Mouse (Mus musculus) midbrain, postnatal 0 days (tissue): ENCODE results near the gene Ube2d2b. TPM values are rescaled to one million over a fixed set of nuclear protein-coding genes. Genes with fewer than 3 reads are reported as not detected.

Source experiments
- ATAC-seq: fragments of 200-750 bp; cut with Nextera tagmentation; 2 replicates; pipeline ENCODE4 v1.8.0; 2017; ENCODE audit warnings: moderate number of reproducible peaks, mild to moderate bottlenecking, moderate TSS enrichment, moderate library complexity; ENCODE audit not compliant: low FRiP score
- DNase-seq: peaks from one replicate; pipeline ENCODE4 v3.0.0-alpha.2; 2015; ENCODE audit warnings: low spot score
- H3K27ac ChIP-seq: fragments of 300-500 bp; sonication (generic); 2 replicates; pipeline ENCODE4 v1.5.1; 2014; ENCODE audit warnings: low read depth, mild to moderate bottlenecking, low read length, mixed read lengths
- H3K27me3 ChIP-seq: fragments of 300-500 bp; sonication (generic); 2 replicates; pipeline ENCODE4 v1.6.1; 2014; ENCODE audit warnings: low read length, control low read depth, mixed read lengths; ENCODE audit not compliant: insufficient read depth
- H3K36me3 ChIP-seq: fragments of 300-500 bp; sonication (generic); 2 replicates; pipeline ENCODE4 v1.6.1; 2014; ENCODE audit warnings: low read length, control low read depth, mixed read lengths; ENCODE audit not compliant: insufficient read depth
- H3K4me1 ChIP-seq: fragments of 300-500 bp; sonication (generic); 2 replicates; pipeline ENCODE4 v1.6.1; 2014; ENCODE audit warnings: mild to moderate bottlenecking, control low read depth, antibody characterized with exemption, low read length, mixed read lengths; ENCODE audit not compliant: insufficient read depth
- H3K4me2 ChIP-seq: fragments of 300-500 bp; sonication (generic); 2 replicates; pipeline ENCODE4 v1.6.1; 2014; ENCODE audit warnings: low read depth, mild to moderate bottlenecking, low read length, mixed read lengths; ENCODE audit not compliant: poor library complexity, severe bottlenecking
- H3K4me3 ChIP-seq: fragments of 300-500 bp; sonication (generic); 2 replicates; pipeline ENCODE4 v1.5.1; 2014; ENCODE audit warnings: low read depth, mild to moderate bottlenecking, low read length, moderate library complexity
- H3K9ac ChIP-seq: fragments of 300-500 bp; sonication (generic); replicated peaks from 2 replicates; pipeline ENCODE4 v1.6.1; 2014; ENCODE audit warnings: mild to moderate bottlenecking, low read length, moderate library complexity, mixed read lengths; ENCODE audit not compliant: poor library complexity, severe bottlenecking
- H3K9me3 ChIP-seq: fragments of 300-500 bp; sonication (generic); 2 replicates; pipeline ENCODE4 v1.6.1; 2016; ENCODE audit warnings: low read length, control low read depth
- CTCF ChIP-seq: IDR thresholded peaks from 2 replicates; pipeline ENCODE4 v1.5.1; 2016; ENCODE audit warnings: antibody characterized with exemption, mild to moderate bottlenecking
- WGBS: fragments of 180-500 bp; shearing (Covaris S2); extraction: QIAGEN DNeasy Blood & Tissue Kit; methylation state at CpG from one replicate; pipeline ENCODE4 v1.1.7; 2014; 5-methylcytosine and 5-hydroxymethylcytosine counted together
- polyA plus RNA-seq: library from polyadenylated mRNA; unstranded; fragments of >200 nt; fragmentation: Nextera tagmentation; extraction: Ambion mirVana; gene quantifications from 2 replicates; pipeline ENCODE4 v1.2.1, GENCODE M21; 2015
- total RNA-seq: library from RNA; depleted of rRNA; stranded (reverse); fragments of >200 nt; gene quantifications from 2 replicates; pipeline ENCODE4 v1.2.3, GENCODE M21; 2014

Gene Ube2d2b
- total and polyA plus RNA-seq, 2 experiments from 2014 or later = 0.09 TPM; not detected in 1

DNA sequence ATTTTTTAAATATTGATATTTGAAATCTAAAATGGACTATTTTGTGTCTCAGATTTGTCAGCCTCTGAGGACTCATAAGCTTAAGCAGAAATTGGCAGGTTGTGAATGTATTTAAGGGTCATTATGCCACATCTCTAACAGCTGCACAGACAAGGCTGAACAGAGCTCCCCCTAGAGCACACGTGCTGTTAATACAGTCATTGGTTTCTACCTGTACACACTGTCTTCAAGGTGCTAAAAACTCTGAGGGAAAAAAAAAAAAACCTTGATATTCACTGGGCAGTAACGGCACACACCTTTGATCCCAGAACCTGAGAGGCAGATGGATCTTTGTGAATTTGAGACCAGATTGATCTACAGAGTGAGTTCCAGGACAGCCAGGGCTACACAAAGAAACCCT, 29.1 kb downstream of the Ube2d2b start:
- H3K4me2 ChIP-seq = no peak overlapping the region
- no peak overlapping the region for H3K9ac ChIP-seq
- no peaks in the 10 kb centered on the region for H3K9me3 ChIP-seq
- H3K36me3 ChIP-seq = no peaks in the 10 kb centered on the region
- no peaks in the 10 kb centered on the region for H3K27me3 ChIP-seq
- WGBS = 49% methylated on average over 2 of the region's 2 CpGs
- TF ChIP-seq CTCF = peak; percentile 48
- ATAC-seq = no peak
- H3K4me3 ChIP-seq = no peak overlapping the region
- DNase-seq = peak; percentile 14
- no peak overlapping the region for H3K27ac ChIP-seq
- no peaks in the 10 kb centered on the region for H3K4me1 ChIP-seq

DNA sequence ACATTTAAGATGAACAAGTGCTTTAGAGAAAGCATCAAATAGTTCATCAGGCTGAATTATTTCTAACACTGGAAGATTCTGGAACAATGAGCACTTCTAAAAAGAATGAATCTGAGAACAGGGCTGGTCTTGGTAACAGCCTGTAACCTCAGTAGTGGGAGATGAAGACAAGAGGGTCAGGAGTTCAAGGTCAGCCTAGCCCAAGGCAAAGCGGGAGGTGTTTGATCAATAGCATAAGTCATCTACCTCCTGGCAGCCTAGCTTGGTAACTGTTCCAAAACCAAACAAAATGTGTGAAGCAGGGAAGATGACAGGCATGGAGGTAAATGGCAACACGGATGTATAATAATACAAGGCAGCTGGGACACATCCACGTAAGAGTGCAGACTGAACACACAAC, 34.1 kb downstream of the Ube2d2b start:
- ATAC-seq = no peak
- no peak overlapping the region for H3K9ac ChIP-seq

DNA sequence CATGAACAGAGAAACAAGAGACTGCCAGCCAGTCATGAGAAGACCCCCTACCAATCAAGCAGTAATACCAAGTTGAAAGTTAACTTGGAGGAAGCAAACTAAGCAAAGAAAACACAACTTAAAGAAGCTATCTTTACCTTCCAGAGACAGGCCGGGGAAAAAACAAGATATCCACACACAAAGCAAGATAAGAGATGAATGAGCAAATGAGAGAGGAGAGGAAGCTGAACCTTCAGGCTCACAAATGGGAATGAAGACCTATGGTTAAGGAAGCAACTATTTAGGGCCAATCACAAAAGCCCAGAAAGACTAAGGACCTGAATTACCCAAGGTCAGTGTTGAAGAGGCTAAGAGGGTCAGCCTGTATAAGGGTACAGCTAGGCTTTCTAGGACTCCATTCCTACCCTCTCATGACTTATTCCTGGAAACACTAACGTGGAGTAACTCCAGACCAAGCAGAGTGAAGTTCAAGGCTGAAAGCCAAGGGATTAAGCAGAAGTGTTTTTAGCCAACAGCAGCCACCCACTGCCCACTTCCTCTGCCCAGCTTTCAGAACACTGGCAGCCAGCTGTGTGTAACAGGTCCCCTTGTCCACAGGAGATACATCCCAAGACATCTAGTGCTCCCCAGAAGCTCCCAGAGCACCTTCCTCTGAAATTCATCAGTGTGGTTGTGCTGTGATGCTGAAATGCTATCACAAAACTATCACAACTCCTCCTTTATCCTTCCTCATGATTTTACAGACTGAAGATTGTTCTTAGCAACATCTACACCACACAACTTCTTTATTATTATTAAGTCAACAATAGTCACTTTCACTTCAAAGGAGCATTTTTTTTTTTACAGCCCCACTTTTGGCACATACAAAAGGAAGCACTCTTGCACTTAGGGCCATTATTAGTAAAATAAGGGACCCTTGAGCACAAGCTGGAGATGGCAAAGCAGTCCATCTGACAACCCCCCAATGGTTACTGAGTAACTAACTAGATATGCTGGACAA, 36.5 kb downstream of the Ube2d2b start:
- H3K36me3 ChIP-seq = no peaks in the 10 kb centered on the region
- H3K27ac ChIP-seq = no peak overlapping the region
- H3K9ac ChIP-seq = no peak overlapping the region; the same call in 1 of the 2 replicates
- no peaks in the 10 kb centered on the region; the same call in 1 of the 2 replicates for H3K4me1 ChIP-seq
- no peak for ATAC-seq
- no peak overlapping the region for H3K4me3 ChIP-seq
- H3K4me2 ChIP-seq = no peak overlapping the region
- no peaks in the 10 kb centered on the region for H3K9me3 ChIP-seq
- no peak for TF ChIP-seq CTCF
- peak; percentile 9 for DNase-seq
- WGBS = 77% methylated on average over 2 of the region's 2 CpGs
- H3K27me3 ChIP-seq = no peaks in the 10 kb centered on the region

More for the DNA sequence above, 34.1 kb downstream of the Ube2d2b start:
- no peak for DNase-seq
- Histone ChIP-seq H3K36me3 (no peaks in the 10 kb centered on the region), H3K27me3 (no peaks in the 10 kb centered on the region), H3K9me3 (no peaks in the 10 kb centered on the region), H3K4me1 (no peaks in the 10 kb centered on the region; the same call in 1 of the 2 replicates), H3K27ac (no peak overlapping the region), H3K4me2 (no peak overlapping the region), H3K4me3 (no peak overlapping the region)
- TF ChIP-seq CTCF = no peak
- 90% methylated on average over 3 of the region's 3 CpGs for WGBS

DNA sequence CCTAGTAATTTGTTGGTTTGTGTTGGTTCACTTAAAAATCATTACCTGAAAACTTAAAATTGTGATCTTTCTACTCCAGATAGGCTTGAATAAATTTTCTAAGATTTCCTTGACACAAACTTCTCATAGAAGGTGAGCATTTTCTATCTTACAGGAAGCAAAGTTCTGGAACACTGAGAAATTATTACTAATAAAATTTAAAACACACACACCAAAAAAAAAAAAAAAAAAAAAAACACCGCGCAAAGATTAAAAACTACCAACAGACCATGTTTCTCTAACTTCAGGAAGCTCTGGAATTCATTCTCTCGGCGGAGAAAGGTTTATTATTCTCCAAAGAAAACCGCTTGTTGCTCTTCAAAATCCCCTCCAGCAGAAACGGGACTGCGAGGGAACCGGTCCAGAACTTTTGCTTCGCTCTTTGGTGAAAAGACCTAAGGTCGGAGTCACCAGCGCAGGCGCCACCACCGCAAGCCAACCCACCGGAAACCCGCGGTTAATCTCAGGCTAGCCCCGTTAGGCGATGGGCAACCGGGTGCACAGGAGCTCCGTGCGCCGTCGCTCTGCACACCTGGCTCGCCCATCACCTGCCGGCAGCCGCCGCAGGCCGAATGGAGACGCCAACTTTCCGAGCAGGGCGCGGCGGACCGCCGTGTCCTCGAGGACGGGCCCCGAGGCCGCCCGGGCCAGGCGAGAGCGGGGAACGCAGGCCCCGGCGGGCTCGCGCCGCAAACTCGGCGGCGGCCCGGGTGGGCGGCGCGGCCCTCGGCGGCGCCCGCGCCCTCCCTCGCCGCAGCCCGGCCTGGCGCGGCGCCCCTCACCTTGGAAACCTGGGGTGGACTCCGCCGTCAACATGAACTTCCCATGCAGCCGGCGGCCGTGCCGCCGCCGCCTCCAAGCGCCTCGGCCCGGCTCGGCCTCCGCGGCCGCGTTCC, 38.3 kb downstream of the Ube2d2b start:
- no peaks in the 10 kb centered on the region; the same call in 1 of the 2 replicates for H3K4me1 ChIP-seq
- TF ChIP-seq CTCF = no peak
- ATAC-seq (peak; percentile 81), DNase-seq (peak; percentile 47)
- peak overlapping the region; percentile 87 for H3K27ac ChIP-seq
- H3K4me2 ChIP-seq = peak overlapping the region; percentile 69
- H3K36me3 ChIP-seq = no peaks in the 10 kb centered on the region
- no peaks in the 10 kb centered on the region for H3K9me3 ChIP-seq
- H3K27me3 ChIP-seq = no peaks in the 10 kb centered on the region
- H3K9ac ChIP-seq = peak overlapping the region; percentile 91
- under 1% methylated on average over 67 of the region's 82 CpGs for WGBS
- peak overlapping the region; percentile 92 for H3K4me3 ChIP-seq

DNA sequence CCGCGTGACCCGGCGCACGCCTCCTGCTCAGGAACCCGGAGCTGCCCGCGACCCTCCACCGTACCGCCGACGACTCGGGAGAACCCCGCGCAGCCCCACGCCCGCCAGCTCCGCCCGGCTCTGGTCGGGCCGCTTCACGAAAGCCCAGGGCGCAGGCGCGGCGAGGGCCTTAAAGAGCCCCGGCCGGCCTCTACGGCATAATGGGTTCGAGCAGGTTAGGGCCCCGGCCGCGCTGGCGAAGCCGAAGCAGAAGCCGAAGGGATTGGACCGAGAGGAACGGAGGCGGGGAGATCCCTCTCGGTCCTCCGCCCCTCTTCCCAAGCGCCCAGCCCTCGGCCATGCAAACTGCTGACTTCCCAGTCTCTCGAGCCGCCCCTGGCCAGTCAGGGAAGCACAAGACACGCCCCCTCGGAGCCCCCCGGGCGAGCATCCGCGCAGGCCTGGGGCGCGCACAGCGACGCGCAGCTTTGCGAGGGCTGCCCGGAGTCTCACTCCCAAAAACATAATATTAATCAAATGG, 39.1 kb downstream of the Ube2d2b start:
- peak overlapping the region; percentile 69 for H3K4me2 ChIP-seq
- peak; percentile 96 for ATAC-seq
- WGBS = 1% methylated on average over 54 of the region's 58 CpGs
- H3K9me3 ChIP-seq = no peaks in the 10 kb centered on the region
- no peaks in the 10 kb centered on the region for H3K27me3 ChIP-seq
- TF ChIP-seq CTCF = peak; percentile 45
- H3K36me3 ChIP-seq = no peaks in the 10 kb centered on the region
- H3K4me1 ChIP-seq = no peaks in the 10 kb centered on the region; the same call in 1 of the 2 replicates
- H3K4me3 ChIP-seq = peak overlapping the region; percentile 92
- peak overlapping the region; percentile 87 for H3K27ac ChIP-seq
- DNase-seq = peak; percentile 96
- H3K9ac ChIP-seq = peak overlapping the region; percentile 91
